Mouse (Mus musculus): ENCODE measurements at regions not wholly inside any gene's neighbourhood (a gene's known extent, or its start where the extent isn't known, plus 50 kb on each side); places are given as distances from the start of the nearest gene placed in this dataset.
A peak's percentile ranks its signal among the peaks of the same experiment; 100 is the strongest.

GRCm38 (mm10) chr6:25321446-25321845, 365.3 kb upstream of the Tmem229a start:
- DNase-seq = no peak
- intact Hi-C loops (cut with DNase I; ENCODE audit: low total_unique reads) = no loop called here

- no peak for DNase-seq
- intact Hi-C loops (cut with DNase I; ENCODE audit: low total_unique reads) = no loop called here
These were observed 364.3 kb upstream of the Tmem229a start for GRCm38 (mm10) chr6:25320291-25320844.

- intact Hi-C loops (cut with DNase I; ENCODE audit: low total_unique reads) = no loop called here
These were observed 351.4 kb upstream of the Tmem229a start for GRCm38 (mm10) chr6:25307471-25307870.

GRCm38 (mm10) chr6:25304844-25305504, 348.9 kb upstream of the Tmem229a start:
- DNase-seq = no peak
- intact Hi-C loops (cut with DNase I; ENCODE audit: low total_unique reads) = no loop called here

More at GRCm38 (mm10) chr6:25307471-25307870, 351.4 kb upstream of the Tmem229a start:
- no peak for DNase-seq

- intact Hi-C loops (cut with DNase I; ENCODE audit: low total_unique reads) = no loop called here
These were observed 335.5 kb upstream of the Tmem229a start for GRCm38 (mm10) chr6:25291613-25292012.

GRCm38 (mm10) chr6:25287591-25287990, 331.5 kb upstream of the Tmem229a start:
- no peak for DNase-seq
- intact Hi-C loops (cut with DNase I; ENCODE audit: low total_unique reads) = no loop called here

More at GRCm38 (mm10) chr6:25291613-25292012, 335.5 kb upstream of the Tmem229a start:
- no peak for DNase-seq

- intact Hi-C loops (cut with DNase I; ENCODE audit: low total_unique reads) = no loop called here
- DNase-seq = no peak
These were observed 330.2 kb upstream of the Tmem229a start for GRCm38 (mm10) chr6:25286313-25286712.

GRCm38 (mm10) chr6:25278509-25278908, 322.4 kb upstream of the Tmem229a start:
- DNase-seq = peak; percentile 10
- intact Hi-C loops (cut with DNase I; ENCODE audit: low total_unique reads) = no loop called here

- intact Hi-C loops (cut with DNase I; ENCODE audit: low total_unique reads) = no loop called here
These were observed 321.8 kb upstream of the Tmem229a start for GRCm38 (mm10) chr6:25277703-25278447.

GRCm38 (mm10) chr6:25276221-25276620, 320.1 kb upstream of the Tmem229a start:
- intact Hi-C loops (cut with DNase I; ENCODE audit: low total_unique reads) = no loop called here
- peak; percentile 5 for DNase-seq

More at GRCm38 (mm10) chr6:25277703-25278447, 321.8 kb upstream of the Tmem229a start:
- DNase-seq = no peak

GRCm38 (mm10) chr6:25260559-25260958, 304.5 kb upstream of the Tmem229a start:
- intact Hi-C loops (cut with DNase I; ENCODE audit: low total_unique reads) = no loop called here
- DNase-seq = no peak

- intact Hi-C loops (cut with DNase I; ENCODE audit: low total_unique reads) = no loop called here
- DNase-seq = no peak
These were observed 299.7 kb upstream of the Tmem229a start for GRCm38 (mm10) chr6:25255762-25256161.

GRCm38 (mm10) chr6:25237021-25237420, 280.9 kb upstream of the Tmem229a start:
- intact Hi-C loops (cut with DNase I; ENCODE audit: low total_unique reads) = no loop called here
- DNase-seq = no peak

- intact Hi-C loops (cut with DNase I; ENCODE audit: low total_unique reads) = no loop called here
- no peak for DNase-seq
These were observed 280.5 kb upstream of the Tmem229a start for GRCm38 (mm10) chr6:25236616-25237015.

Data from gastrocnemius, postnatal 14 days (tissue).